Mouse (Mus musculus): Measurements from ENCODE around the gene Gm5935.
"Not testable (repeated sequence)": the region's sequence is repeated elsewhere in the genome, so short reads cannot be mapped to it uniquely, and the experiment has no call there.

Gene Gm5935

GRCm38 (mm10) chrX:24775064-24775463, at the start of gene Gm5935:
Gene Gm5935, minus strand, starts transcription at chrX:24775164.
- not testable (repeated sequence) for DNase-seq

All from thymus, postnatal 14 days (tissue).